Mouse (Mus musculus) hindbrain, postnatal 0 days (tissue): Measurements from ENCODE around the gene Mpp6. TPM values are rescaled to one million over a fixed set of nuclear protein-coding genes. Genes with fewer than 3 reads are reported as not detected.

Experiments used
- ATAC-seq: fragments of 200-750 bp; cut with Nextera tagmentation; 2 replicates; pipeline ENCODE4 v1.8.0; 2017; ENCODE audit warnings: mild to moderate bottlenecking, moderate TSS enrichment, moderate library complexity
- DNase-seq: peaks from one replicate; pipeline ENCODE4 v3.0.0-alpha.2; 2015; ENCODE audit warnings: low spot score
- H3K27ac ChIP-seq: fragments of 300-500 bp; sonication (generic); 2 replicates; pipeline ENCODE4 v1.5.1; 2014; ENCODE audit warnings: mild to moderate bottlenecking
- H3K27me3 ChIP-seq: fragments of 300-500 bp; sonication (generic); 2 replicates; pipeline ENCODE4 v1.6.1; 2014; ENCODE audit warnings: low read length, mixed read lengths; ENCODE audit not compliant: insufficient read depth
- H3K36me3 ChIP-seq: fragments of 300-500 bp; sonication (generic); 2 replicates; pipeline ENCODE4 v1.6.1; 2014; ENCODE audit warnings: low read length, mixed read lengths; ENCODE audit not compliant: insufficient read depth
- H3K4me1 ChIP-seq: fragments of 300-500 bp; sonication (generic); 2 replicates; pipeline ENCODE4 v1.6.1; 2014; ENCODE audit warnings: antibody characterized with exemption, low read length, mixed read lengths; ENCODE audit not compliant: insufficient read depth
- H3K4me2 ChIP-seq: fragments of 300-500 bp; sonication (generic); 2 replicates; pipeline ENCODE4 v1.6.1; 2014; ENCODE audit warnings: low read depth, mild to moderate bottlenecking, low read length, moderate library complexity, mixed read lengths
- H3K4me3 ChIP-seq: fragments of 300-500 bp; sonication (generic); 2 replicates; pipeline ENCODE4 v1.5.1; 2014; ENCODE audit warnings: low read length
- H3K9ac ChIP-seq: fragments of 300-500 bp; sonication (generic); replicated peaks from 2 replicates; pipeline ENCODE4 v1.6.1; 2014; ENCODE audit warnings: mild to moderate bottlenecking, low read length, moderate library complexity, mixed read lengths
- H3K9me3 ChIP-seq: fragments of 300-500 bp; sonication (generic); 2 replicates; pipeline ENCODE4 v1.6.1; 2016; ENCODE audit warnings: low read length, mixed read lengths
- CTCF ChIP-seq: IDR thresholded peaks from 2 replicates; pipeline ENCODE4 v1.5.1; 2016; ENCODE audit warnings: antibody characterized with exemption, control low read depth, low read depth
- WGBS: fragments of 180-500 bp; shearing (Covaris S2); extraction: QIAGEN DNeasy Blood & Tissue Kit; methylation state at CpG from one replicate; pipeline ENCODE4 v1.1.7; 2014; 5-methylcytosine and 5-hydroxymethylcytosine counted together
- polyA plus RNA-seq: library from polyadenylated mRNA; unstranded; fragments of >200 nt; fragmentation: Nextera tagmentation; extraction: Ambion mirVana; gene quantifications from 2 replicates; pipeline ENCODE4 v1.2.1, GENCODE M21; 2015
- total RNA-seq: library from RNA; depleted of rRNA; stranded (reverse); fragments of >200 nt; gene quantifications from 2 replicates; pipeline ENCODE4 v1.2.3, GENCODE M21; 2014

Mpp6 gene
- total and polyA plus RNA-seq, 2 experiments from 2014 or later = 55.6 to 64.1 TPM

DNA sequence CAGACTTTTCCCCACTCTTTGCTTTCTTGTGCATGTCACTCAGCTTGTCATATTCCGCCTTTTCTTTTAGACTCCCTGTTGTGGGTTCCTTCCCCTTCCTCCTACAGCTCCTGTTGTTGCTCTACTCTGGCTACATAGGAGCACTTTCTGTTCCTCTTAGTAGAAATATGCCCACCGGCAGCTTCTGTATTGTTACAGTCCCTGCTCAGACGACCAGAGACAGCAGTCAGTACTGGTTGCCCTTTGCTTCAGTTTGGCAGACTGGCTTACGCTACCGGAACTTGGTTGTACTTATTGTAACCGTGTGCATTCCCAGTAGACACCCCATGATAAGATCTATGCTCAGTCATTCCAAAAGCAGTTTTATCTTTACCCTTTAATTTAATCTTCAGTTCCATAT lies 4.2 kb downstream of the Mpp6 start:
- WGBS = 63% methylated on average over 6 of the region's 6 CpGs
- Histone ChIP-seq H3K36me3 (no peaks in the 10 kb centered on the region), H3K27me3 (no peaks in the 10 kb centered on the region), H3K9ac (no peak overlapping the region), H3K4me1 (no peaks in the 10 kb centered on the region), H3K4me3 (no peak overlapping the region), H3K27ac (no peak overlapping the region), H3K4me2 (no peak overlapping the region), H3K9me3 (no peaks in the 10 kb centered on the region)
- ATAC-seq = no peak
- DNase-seq = no peak
- no peak for TF ChIP-seq CTCF

DNA sequence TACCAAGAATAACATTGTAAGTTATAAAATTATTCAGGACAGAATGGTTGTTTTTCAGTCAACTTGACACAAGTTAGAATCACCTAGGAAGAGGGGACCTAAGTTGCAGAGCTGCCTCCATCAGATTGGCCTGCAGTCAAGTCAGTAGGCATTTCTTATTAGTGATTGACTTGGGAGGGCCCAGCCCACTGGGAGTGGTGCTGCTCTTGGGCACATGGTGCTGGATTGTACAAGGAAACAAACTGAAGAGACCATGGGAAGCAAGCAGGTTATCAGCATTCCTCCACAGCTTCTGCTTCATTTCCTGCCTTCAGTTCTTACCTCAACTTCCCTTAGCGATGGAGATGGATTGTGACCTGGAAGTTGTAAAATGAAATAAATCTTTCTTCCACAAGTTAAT lies 10.9 kb downstream of the Mpp6 start:
- Histone ChIP-seq H3K4me3 (no peak overlapping the region), H3K36me3 (no peaks in the 10 kb centered on the region), H3K27me3 (no peaks in the 10 kb centered on the region), H3K27ac (no peak overlapping the region), H3K9ac (no peak overlapping the region), H3K9me3 (no peaks in the 10 kb centered on the region), H3K4me1 (no peaks in the 10 kb centered on the region), H3K4me2 (no peak overlapping the region)
- no peak for TF ChIP-seq CTCF
- DNase-seq (no peak), ATAC-seq (no peak)
- WGBS = 90% methylated on average over 1 of the region's 1 CpGs

DNA sequence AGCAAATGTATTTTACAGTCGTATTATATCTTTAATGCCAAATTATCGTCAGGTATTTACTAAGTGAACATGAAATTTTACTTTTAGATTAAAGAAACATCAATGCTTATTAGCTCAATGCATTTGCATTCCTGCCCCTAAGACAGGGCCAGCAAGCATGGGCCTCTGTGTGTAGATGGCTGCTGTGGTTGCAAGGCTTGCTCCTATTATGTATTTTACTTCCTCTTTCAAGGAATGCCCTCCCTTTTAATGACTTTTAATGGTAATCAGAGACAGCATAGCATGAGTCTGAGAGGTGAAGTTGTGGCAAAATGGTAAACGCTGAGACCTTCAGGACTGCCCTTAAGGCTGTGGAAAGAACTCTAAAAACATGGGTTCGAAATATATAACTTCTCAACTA lies 12.8 kb downstream of the Mpp6 start:
- Histone ChIP-seq H3K9ac (no peak overlapping the region), H3K36me3 (no peaks in the 10 kb centered on the region), H3K4me1 (no peaks in the 10 kb centered on the region), H3K4me2 (no peak overlapping the region), H3K4me3 (no peak overlapping the region), H3K27ac (no peak overlapping the region), H3K9me3 (no peaks in the 10 kb centered on the region), H3K27me3 (no peaks in the 10 kb centered on the region)
- DNase-seq (no peak), ATAC-seq (no peak)
- TF ChIP-seq CTCF = no peak
- 98% methylated on average over 4 of the region's 4 CpGs for WGBS

DNA sequence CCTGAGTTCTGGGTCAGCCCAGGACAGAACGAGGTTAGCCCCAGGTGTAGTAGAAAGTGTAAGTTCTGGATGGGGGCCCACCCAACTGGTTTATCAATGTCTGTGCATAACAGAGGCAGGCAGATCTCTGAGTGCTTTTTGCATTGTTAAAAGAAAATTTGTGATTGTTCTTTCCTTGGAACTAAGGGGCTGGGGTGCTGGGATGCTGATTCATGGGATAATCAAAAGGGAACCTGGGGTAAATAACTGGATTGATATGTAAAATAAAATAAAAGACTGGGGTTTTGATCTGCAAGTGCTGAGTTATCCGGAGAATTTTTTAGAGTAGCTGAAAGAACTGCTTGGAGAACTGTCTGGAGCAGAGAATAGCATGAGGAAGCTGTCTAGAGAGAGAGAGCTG lies 14.2 kb downstream of the Mpp6 start:
- WGBS = 83% methylated on average over 2 of the region's 2 CpGs
- TF ChIP-seq CTCF = no peak
- H3K36me3 ChIP-seq = no peaks in the 10 kb centered on the region

DNA sequence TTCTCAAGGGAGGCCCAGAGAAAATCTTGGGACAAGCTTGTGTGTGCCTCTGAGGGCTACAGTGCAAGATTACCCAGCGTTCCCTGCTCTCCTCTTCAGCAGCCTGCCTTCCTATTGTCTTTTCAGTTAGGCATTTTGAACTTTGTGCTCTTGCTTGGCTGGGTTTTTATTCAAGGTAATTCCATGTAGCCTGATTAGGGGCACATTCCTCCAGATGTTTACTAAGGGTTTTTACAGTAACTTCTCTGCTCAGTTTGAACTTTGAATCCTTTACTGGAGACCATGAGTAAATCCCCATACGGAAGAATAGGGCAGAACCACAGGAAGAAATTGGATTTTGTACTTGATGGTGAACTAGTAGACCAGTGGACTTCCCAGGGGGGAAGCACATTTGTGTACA lies 16.3 kb downstream of the Mpp6 start:
- no peaks in the 10 kb centered on the region for H3K4me1 ChIP-seq
- no peak for TF ChIP-seq CTCF
- H3K4me3 ChIP-seq = no peak overlapping the region
- 92% methylated on average over 2 of the region's 2 CpGs for WGBS
- ATAC-seq = no peak
- H3K9me3 ChIP-seq = no peaks in the 10 kb centered on the region
- no peak overlapping the region for H3K27ac ChIP-seq
- H3K9ac ChIP-seq = no peak overlapping the region
- no peaks in the 10 kb centered on the region for H3K27me3 ChIP-seq
- no peak overlapping the region for H3K4me2 ChIP-seq
- no peaks in the 10 kb centered on the region for H3K36me3 ChIP-seq
- no peak for DNase-seq

More for the DNA sequence above, 14.2 kb downstream of the Mpp6 start:
- H3K4me1 ChIP-seq = no peaks in the 10 kb centered on the region
- H3K4me3 ChIP-seq = no peak overlapping the region
- ATAC-seq = no peak
- H3K27ac ChIP-seq = no peak overlapping the region
- DNase-seq = no peak
- no peak overlapping the region for H3K4me2 ChIP-seq
- no peaks in the 10 kb centered on the region for H3K9me3 ChIP-seq
- no peak overlapping the region for H3K9ac ChIP-seq
- no peaks in the 10 kb centered on the region for H3K27me3 ChIP-seq

DNA sequence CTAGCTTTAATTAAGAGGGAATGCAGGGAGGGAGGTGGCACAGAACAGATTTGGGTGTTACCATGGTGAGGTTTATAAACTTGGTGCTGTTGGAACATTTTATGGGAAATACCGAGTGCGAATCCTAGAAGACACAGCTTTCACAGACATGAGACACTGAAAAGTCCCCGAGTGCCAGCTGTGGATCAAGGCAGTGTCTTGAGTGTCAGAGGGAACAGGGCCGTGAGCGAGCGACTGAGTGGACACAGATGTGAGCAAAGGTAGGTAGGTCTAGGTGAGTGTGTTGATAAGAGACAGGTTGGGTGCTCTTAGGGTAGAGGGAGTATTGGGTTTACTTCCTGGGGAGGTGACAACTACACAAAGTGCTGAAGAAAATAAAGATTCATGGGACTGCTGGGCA lies 17.5 kb downstream of the Mpp6 start:
- Histone ChIP-seq H3K36me3 (no peaks in the 10 kb centered on the region), H3K4me1 (no peaks in the 10 kb centered on the region), H3K9me3 (no peaks in the 10 kb centered on the region), H3K27me3 (no peaks in the 10 kb centered on the region), H3K27ac (no peak overlapping the region), H3K4me3 (no peak overlapping the region), H3K4me2 (no peak overlapping the region), H3K9ac (no peak overlapping the region)
- 97% methylated on average over 6 of the region's 6 CpGs for WGBS
- TF ChIP-seq CTCF = no peak
- ATAC-seq = no peak
- DNase-seq = no peak

DNA sequence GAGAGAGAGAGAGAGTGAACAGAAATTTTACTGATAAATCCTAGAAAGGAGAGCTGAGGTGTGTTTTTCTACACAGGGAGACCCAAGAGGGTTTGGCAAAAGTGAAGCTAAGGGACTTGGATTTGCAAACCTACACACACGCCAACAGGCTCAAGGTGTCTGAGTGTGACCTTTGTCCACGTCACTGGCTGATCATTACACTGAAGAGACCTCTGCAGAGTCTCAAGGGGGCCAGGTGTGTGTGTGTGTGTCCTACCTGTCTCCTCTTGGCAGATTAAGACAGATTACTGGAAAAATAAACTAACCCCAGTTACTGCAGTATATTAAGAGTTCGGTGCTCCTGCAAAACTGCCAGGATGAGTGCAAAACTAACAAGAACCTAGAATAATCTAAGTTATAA lies 27.6 kb downstream of the Mpp6 start:
- no peak for DNase-seq
- Histone ChIP-seq H3K27ac (no peak overlapping the region), H3K9me3 (no peaks in the 10 kb centered on the region), H3K4me2 (no peak overlapping the region), H3K9ac (no peak overlapping the region), H3K4me1 (no peaks in the 10 kb centered on the region), H3K4me3 (no peak overlapping the region), H3K36me3 (no peaks in the 10 kb centered on the region), H3K27me3 (no peaks in the 10 kb centered on the region)
- no peak for ATAC-seq
- no peak for TF ChIP-seq CTCF
- 85% methylated on average over 3 of the region's 3 CpGs for WGBS

DNA sequence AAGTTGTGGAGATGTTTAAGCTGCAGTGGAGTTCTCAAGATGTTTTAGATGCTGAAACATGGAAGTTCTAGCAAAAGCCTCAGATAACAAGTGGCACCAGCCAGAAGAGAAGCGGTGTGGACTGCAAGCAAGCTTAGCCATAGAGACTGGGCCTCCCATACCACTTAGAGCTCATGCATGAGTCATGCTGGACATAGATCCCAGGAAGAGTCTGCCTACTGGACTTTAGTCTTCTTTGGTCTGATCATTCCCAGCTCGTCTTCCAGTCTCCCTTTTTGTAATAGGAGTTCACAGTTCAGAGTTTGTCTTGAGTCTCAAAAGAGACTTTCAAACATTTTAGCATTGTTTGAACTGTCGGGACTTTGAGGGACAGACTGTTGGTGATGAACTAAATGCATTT lies 29.5 kb downstream of the Mpp6 start:
- WGBS = 86% methylated on average over 3 of the region's 3 CpGs
- ATAC-seq = no peak

More for the DNA sequence above, 29.5 kb downstream of the Mpp6 start:
- TF ChIP-seq CTCF = no peak
- Histone ChIP-seq H3K4me2 (no peak overlapping the region), H3K4me3 (no peak overlapping the region), H3K27ac (no peak overlapping the region), H3K4me1 (no peaks in the 10 kb centered on the region), H3K9ac (no peak overlapping the region), H3K36me3 (no peaks in the 10 kb centered on the region), H3K27me3 (no peaks in the 10 kb centered on the region), H3K9me3 (no peaks in the 10 kb centered on the region)
- DNase-seq = no peak
